ENCODE assay signal across 9 mouse cellular contexts in genomic region chr4:138073531-138073930, GRCm38 (mm10).
A peak's percentile ranks its signal among the peaks of the same experiment; 100 is the strongest.
DNase-seq lines count a peak whose midpoint lies in the region; ATAC-seq and TF ChIP-seq lines count a peak whose summit lies in the region.
"Had no signal": no experiment of that assay in that cellular context is flagged by ENCODE, and none has a peak within 500 bp of the region (broad histone marks: within the 10 kb centered on the region; RNA-seq: fewer than 3 reads in every experiment).

No protein-coding gene starts in this region.

- DNase-seq in cerebellum, adult 8-10 months = no peak
- peak; percentile 8 for DNase-seq in lung, postnatal 10 days
- no peak for DNase-seq in lung, postnatal 36 days
- DNase-seq in cerebellum, postnatal 25 days = peak; percentile 69 to 80
- peak; percentile 40 for DNase-seq in hindbrain, postnatal 0 days (ENCODE audit: low spot score)
- no peak for DNase-seq in forebrain, embryonic 14.5 days (ENCODE audit: low spot score)

- H3K4me2 ChIP-seq in hindbrain, postnatal 0 days (ENCODE audit: low read depth, low read length) = no peak overlapping the region
- no peak overlapping the region for H3K4me2 ChIP-seq in forebrain, embryonic 14.5 days (ENCODE audit: low read length)
- H3K4me2 ChIP-seq in liver, embryonic 12.5 days = no peak overlapping the region

- H3K27me3 ChIP-seq in hindbrain, postnatal 0 days (ENCODE audit: insufficient read depth, low read length) = no peaks in the 10 kb centered on the region
- H3K27me3 ChIP-seq in forebrain, embryonic 14.5 days (replicated peaks; ENCODE audit: control insufficient read depth, insufficient read depth, low read length) = no peaks in the 10 kb centered on the region
- H3K27me3 ChIP-seq in liver, embryonic 12.5 days (replicated peaks) = no peaks in the 10 kb centered on the region

- ATAC-seq in cerebellum, adult (ENCODE audit: insufficient number of reproducible peaks, low FRiP score, low TSS enrichment) = 0 out of 2 replicates have a peak, but pooled peaks have one; percentile 36
- no peak for ATAC-seq in hindbrain, postnatal 0 days
- no peak for ATAC-seq in forebrain, embryonic 14.5 days
- ATAC-seq in liver, embryonic 12.5 days = no peak

- H3K27ac ChIP-seq in hindbrain, postnatal 0 days = peak overlapping the region; percentile 45; the same call in 1 of the 2 replicates
- H3K27ac ChIP-seq in forebrain, embryonic 14.5 days (ENCODE audit: low read depth, low read length) = no peak overlapping the region; the same call in 1 of the 2 replicates
- no peak overlapping the region for H3K27ac ChIP-seq in liver, embryonic 12.5 days
- H3K27ac ChIP-seq: liver, embryonic 14.5 days had no signal

- H3K9ac ChIP-seq in hindbrain, postnatal 0 days (replicated peaks; ENCODE audit: low read length) = no peak overlapping the region
- H3K9ac ChIP-seq in forebrain, embryonic 14.5 days (ENCODE audit: low read length) = no peak overlapping the region
- no peak overlapping the region for H3K9ac ChIP-seq in liver, embryonic 12.5 days
- H3K9ac ChIP-seq: liver, embryonic 14.5 days had no signal

- H3K36me3 ChIP-seq in hindbrain, postnatal 0 days (ENCODE audit: insufficient read depth, low read length) = no peaks in the 10 kb centered on the region
- H3K36me3 ChIP-seq in forebrain, embryonic 14.5 days (ENCODE audit: control insufficient read depth, insufficient read depth, low read length) = peaks cover 12% of the 10 kb centered on the region; the same call in 1 of the 2 replicates
- peaks cover 41% of the 10 kb centered on the region for H3K36me3 ChIP-seq in liver, embryonic 12.5 days

- TF ChIP-seq CTCF in hindbrain, postnatal 0 days (IDR thresholded peaks at IDR 0.05; ENCODE audit: low read depth) = no peak

- H3K4me3 ChIP-seq in hindbrain, postnatal 0 days (ENCODE audit: low read length) = no peak overlapping the region
- H3K4me3 ChIP-seq in forebrain, embryonic 14.5 days (ENCODE audit: low read depth, low read length) = no peak overlapping the region
- no peak overlapping the region for H3K4me3 ChIP-seq in liver, embryonic 12.5 days

- H3K9me3 ChIP-seq in hindbrain, postnatal 0 days (ENCODE audit: low read length) = no peaks in the 10 kb centered on the region
- H3K9me3 ChIP-seq in forebrain, embryonic 14.5 days (replicated peaks; ENCODE audit: control insufficient read depth, low read length) = no peaks in the 10 kb centered on the region
- no peaks in the 10 kb centered on the region for H3K9me3 ChIP-seq in liver, embryonic 12.5 days (replicated peaks)

- no peaks in the 10 kb centered on the region for H3K4me1 ChIP-seq in hindbrain, postnatal 0 days (ENCODE audit: insufficient read depth, low read length)
- H3K4me1 ChIP-seq in forebrain, embryonic 14.5 days (ENCODE audit: control insufficient read depth, insufficient read depth, low read length) = peaks cover 9% of the 10 kb centered on the region; the same call in 1 of the 2 replicates
- H3K4me1 ChIP-seq in liver, embryonic 12.5 days = peaks cover 18% of the 10 kb centered on the region

- WGBS in hindbrain, postnatal 0 days = 53% methylated on average over 7 of the region's 7 CpGs
- WGBS in forebrain, embryonic 14.5 days = 72% methylated on average over 7 of the region's 7 CpGs
- 78% methylated on average over 7 of the region's 7 CpGs for WGBS in liver, embryonic 12.5 days (ENCODE audit: insufficient replicate concordance)

Comparison
In these comparisons a context has a peak if more than half of its experiments do, and no peak if none do; other contexts are left out.
1. DNase-seq: peak in lung, postnatal 10 days (single experiment), cerebellum, postnatal 25 days (2 of 2) and hindbrain, postnatal 0 days (single experiment); none in cerebellum, adult 8-10 months (single experiment), lung, postnatal 36 days (single experiment) and forebrain, embryonic 14.5 days (single experiment).